Mouse (Mus musculus) ovary, adult 18-20 months (tissue): ENCODE measurements at regions not wholly inside any gene's neighbourhood (a gene's known extent, or its start where the extent isn't known, plus 50 kb on each side); places are given as distances from the start of the nearest gene placed in this dataset.

Experiments used
- DNase-seq: peaks from one replicate; pipeline ENCODE4 v3.0.0; 2022; ENCODE audit warnings: low spot score, mixed read lengths

DNA sequence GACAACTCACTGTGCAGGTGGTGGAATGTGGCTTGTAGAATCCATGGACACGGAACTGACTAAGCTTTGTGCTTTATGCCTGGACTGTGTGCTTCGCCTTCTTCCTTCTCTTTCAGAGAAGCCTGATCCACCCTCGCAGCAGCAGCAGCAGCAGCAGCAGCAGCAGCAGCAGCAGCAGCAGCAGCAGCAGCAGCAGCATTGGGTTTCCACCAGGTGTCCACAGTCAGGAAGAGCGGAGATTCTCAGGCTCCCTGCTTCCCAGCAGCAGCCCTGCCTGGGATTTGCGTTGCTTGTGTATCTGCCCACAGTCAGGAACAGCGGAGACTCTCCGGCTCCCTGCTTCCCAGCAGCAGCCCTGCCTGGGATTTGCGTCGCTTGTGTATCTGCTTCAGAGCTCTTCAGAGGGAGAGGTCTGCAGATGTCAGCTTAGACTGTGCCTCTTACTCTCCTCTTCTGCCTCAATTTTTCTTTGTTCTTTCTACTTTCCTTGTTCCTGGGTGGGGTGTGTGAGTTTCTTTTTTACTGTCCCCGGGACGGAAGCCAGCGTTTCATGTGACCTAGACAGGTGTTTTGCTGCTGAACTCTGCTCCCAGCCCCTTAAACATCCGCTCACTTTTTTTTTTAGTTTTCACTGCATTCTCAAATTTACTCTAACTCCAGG, 168.1 kb upstream of the Olig3 start:
- DNase-seq, result no peak

DNA sequence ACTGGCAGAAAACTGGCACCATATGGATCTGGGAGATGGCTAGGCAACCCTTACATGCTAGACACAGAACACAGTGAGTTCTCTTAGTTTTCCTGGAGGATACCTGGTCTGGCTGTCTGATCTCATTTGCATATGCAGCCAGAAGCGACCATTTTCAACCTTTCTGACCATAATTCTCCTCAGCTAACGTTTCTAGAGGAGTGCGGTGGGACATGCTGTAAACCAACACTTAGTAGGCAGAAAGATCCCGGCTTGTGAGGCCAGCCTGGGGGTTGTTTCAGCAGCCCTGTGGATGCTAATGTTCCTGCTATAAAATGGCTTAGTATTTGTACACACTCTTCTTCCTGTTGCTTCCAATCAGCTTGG, 168.6 kb upstream of the Olig3 start:
- no peak for DNase-seq

DNA sequence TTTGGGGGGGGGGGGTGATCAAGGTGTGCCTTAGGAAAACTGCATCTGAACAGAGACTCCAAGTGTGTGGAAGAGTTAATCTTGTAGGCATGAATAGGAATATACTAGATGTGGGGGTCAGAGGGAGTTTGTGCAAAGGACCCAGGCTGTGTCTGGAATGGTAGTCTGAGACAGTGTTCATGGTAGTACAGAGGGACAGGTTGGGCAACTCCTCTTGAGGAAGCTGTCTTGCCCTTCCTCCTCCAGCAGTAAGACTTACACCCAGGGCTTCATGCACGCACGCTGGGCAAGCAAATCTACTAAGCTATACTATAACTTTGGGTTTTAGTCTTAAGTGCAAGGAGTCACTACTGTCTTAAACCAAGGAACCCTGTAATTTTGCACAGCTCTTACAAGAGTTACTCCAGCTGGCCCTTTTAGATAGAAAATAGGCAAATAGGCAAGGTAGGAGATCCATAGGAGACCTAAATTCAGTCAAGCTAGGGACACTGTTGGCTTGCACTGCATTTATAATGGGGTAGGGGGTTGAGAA, 169.2 kb upstream of the Olig3 start:
- DNase-seq, result no peak

DNA sequence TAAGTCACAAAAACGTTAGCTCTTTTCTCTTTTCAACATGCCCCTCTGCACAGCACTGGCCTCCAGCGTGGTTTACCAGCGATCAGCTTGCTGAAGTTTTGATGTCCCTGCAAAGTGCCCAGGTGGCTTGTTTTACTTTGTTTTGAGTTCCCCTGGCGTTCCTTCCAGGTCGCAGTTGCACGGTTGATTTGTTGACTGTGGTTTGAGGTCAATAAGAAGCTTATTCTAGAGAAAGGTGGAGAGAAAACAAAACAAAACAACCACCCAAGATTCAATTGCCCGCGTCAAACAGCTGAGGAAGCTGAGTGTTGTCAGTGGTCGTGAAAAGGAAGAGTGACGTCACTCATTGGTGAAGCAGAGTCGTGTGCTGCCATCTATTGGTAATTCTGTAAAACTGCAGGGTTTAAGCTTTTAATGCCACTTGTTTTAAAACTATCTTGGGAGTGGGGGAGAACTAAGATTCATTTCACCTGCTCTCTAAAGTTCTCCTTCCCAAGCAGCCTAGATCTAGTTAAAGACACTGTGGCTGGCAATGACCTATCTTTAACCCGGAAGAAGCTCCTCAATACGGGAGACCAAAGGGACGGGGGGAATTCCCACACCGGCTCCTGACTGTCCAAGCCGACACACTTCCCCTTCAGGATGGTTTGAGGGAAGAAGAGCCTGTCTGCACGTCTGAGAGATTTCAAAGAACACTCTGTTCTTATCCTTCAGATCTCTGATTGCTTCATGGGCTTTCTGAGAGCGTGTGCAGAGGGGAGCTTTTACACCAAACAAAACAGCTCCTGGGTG, 170.3 kb upstream of the Olig3 start:
- no peak for DNase-seq

DNA sequence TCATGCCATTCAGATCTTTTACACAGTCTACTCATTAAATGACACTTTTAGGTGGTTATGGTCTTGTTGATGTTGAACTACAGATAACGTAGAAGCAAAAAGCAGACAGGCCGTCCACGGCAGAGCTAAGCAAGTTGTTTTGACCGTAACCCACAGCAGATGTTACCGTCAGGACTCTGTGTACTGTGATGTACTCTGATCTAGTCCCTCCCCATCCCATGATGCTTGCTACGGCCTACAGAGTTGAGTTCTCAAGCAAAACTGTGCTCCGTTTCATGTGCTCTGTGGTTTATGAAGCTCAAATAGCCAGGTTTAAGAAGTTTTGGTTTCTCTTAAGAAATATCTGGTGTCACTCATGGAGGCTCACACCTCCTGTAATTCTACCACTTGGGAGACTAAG, 169.4 kb upstream of the Tnfaip3 start:
- no peak for DNase-seq

DNA sequence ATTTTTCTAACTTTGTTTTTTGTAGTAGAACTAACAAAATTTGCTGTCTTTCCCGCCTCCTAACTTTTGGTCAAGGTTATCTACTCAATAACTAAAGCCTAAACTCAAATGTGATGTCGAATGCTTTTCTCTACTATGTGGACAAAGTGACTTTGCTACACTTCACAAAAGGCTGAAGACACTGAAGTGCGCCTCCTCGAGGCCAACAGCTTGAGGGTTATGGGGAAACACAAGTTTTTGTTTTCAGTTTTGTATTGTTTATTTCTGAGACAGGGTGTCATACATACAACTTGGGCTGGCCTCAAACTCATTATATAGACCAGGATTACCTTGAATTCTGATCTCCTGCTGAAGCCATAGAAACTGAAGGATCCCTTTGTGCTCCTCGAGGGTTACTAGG, 162.4 kb upstream of the Tnfaip3 start:
- DNase-seq, result no peak

DNA sequence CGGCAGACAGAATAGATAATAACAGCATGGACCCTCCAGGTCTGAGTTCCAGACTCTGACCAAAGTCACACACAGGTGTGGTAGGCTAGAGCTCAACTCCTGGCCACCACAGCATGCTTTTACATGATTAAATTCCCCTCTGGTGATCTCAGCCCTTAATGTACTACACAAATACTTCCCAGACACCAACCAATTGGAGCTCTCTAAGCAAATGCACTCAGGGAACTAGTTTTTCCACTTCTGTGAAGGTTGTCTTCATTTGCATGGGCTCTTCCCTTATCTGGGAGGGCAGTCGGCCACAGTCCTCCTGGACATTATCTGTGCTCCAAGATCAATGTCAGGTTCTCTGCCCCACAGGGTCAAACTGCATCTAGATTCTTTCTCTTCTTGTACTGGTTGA, 162.0 kb upstream of the Tnfaip3 start:
- no peak for DNase-seq

DNA sequence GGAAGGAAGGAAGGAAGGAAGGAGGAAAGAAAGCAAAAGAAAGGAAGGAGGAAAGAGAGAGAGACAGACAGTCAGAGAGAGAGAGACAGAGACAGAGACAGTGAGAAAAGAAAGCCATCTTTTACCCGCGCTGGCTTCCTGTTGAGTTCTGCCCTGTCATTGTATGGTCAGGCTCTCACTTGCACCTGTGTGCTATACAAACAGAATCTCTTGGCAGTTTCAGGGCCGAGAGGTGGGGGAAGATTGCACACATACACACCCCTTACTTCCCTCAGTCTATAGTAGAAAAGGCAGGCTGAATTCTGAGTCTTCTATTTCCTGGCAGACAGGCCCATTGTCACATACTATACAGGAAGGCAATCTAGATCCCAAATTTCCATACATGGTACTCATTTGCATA, 160.8 kb upstream of the Tnfaip3 start:
- DNase-seq, result no peak

DNA sequence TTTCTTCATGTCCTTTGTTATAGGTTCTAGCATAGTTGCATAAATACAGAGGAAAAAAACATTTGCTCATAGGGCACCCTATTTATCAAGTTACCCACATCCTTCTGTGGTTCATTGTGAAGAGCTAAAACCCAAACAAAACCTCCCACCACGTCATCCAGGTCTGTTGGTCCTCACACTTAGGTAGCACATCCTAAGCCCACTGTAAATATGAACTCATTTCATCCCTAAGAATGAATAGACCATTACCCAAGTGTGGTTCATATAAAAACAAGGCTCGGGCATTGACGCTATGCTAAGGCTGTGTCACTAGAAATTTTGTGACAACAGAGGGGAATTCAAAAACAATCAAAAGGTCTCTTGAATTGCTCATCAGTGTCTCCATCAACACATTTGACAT, 156.4 kb upstream of the Tnfaip3 start:
- DNase-seq, result no peak

DNA sequence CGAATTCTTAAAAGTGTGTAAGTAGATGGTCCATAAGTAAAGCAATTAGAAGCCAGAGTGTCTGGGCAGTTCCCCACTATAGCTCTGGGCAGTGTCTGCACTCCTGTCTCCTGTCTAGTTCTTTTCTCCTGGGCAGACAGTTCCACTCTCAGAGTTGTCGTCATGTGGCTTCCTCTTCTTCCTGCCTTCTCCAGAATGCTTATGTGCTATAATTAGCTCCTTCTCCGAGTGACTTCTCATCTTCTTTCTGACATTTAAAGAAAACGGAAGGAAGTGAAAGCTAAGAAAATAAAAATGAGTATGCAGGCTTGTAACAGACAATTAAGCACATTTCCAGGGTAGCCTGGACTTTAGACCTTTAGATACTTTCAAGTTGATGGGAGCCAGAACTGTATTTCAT, 155.1 kb upstream of the Tnfaip3 start:
- no peak for DNase-seq

DNA sequence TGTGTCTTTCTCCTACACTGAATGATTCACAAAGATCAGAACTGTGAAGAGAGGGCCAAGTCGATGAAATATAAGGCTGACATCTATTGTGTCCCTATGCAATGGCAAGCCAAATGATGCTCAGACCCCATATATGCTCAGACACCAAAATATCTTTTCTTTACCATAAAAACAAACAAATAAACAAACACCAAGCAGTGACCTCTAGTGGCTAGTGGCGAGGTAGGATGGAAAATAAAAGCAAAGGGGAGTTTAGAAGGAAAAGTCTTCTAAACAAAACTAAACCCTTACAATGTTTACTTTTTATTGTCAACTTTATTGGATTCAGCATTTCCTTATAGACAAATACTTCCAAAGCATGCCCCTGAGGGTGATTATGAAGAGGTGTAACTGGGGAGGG, 153.8 kb upstream of the Tnfaip3 start:
- no peak for DNase-seq

DNA sequence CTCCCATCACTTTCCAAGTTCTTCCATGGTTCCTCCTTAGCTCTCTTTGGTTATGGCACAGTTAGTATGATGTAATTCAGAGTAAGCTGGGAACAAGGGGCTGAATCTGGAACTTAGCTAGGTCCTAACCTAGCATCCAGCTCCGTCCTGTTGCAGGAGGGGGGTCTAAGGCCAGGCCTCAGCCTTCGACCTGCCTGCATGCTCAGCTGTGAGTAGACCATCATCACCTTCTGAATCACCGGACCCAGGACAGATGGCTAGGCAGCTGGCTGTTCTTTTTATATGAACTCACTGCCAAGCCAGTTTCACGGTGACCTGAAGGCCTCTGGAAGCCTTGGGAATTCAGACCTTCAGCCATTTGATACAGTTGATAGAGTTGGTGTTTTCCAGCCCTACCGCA, 152.9 kb upstream of the Tnfaip3 start:
- DNase-seq, result no peak

DNA sequence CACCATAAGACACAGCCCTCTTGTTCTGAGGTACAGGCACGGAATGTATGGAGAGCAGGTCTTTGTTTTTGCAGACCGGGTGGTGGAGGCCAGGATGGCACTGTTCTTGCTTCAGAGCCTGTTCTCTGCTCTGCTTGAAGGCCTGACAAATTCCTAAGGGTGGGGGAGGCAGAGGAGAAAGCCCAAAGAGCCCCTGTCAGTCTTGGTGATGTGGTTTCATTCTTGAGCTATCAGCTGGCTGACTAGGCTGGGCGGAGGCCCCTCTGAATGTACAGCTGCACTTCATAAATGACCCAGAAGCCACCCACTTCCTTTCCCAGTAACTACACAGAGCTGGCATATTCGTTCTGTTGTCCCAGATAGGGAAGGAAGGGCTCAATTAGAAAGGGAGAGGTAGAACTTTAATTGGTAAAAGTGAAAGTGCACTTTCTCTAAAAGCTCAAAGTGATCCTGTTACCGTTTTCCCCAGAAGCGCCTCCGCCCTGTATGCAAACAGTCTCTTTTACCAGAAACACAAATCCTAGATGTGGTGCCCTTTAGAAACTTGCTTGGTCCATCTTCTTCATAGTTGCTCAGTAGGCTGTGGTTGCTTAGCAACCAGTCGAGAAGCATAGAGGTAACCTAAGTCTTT, 152.3 kb upstream of the Tnfaip3 start:
- DNase-seq, result no peak

DNA sequence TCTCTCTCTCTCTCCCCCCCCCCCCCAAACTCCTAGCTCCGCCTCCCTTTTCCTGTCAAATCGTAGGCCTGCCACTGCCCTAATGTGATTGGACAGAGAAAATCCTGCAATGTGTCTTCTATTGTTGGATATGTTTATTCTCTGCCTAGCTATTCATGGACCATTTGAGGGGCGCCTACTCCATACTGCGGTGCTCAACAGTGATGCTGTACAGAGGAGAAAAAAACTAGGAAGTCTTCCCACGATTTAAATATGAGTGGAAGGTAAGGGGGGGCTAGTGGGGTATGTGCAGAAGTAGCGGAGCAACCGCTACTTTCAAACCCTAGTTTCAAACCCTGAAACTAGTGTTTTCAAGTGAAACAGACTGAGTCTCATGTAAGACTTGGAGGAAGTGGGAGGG, 151.6 kb upstream of the Tnfaip3 start:
- DNase-seq, result no peak

DNA sequence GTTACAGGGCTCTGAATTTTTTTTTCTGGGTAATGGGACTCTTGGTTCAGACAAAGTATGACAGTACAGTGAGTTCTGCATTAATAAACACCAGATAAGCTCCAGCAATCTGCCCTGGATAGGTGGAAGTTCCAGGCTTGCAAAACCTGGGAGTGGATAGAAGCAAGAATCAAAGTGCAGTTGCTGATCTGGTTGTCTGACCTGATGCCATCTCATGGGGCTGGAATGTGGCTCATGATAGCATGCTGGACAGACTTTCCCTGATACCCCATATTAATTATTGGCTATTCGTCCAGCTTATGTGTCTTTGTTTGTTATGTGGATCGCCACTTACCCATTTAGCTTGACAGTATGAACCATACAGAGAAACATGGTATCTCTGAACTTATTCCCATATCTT, 146.6 kb upstream of the Tnfaip3 start:
- DNase-seq, result no peak

DNA sequence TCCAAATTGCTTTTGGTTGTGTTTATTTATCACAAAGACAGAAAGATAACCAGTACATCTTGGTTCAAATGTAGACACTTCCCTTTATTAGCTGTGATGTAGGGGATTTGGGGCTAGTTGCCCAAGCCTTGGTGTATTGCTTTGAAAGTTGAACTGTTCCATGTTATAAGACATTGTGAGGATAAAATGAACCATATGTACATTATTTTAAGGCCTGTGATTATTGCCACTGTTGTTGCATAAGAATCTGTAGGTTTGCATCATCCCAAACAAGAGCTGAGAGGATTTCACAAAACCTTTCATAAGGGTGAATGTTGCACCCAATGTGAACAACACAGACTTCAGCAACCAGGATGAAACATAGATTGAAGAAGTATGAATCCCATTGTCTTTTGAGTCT, 145.7 kb upstream of the Tnfaip3 start:
- DNase-seq, result no peak

DNA sequence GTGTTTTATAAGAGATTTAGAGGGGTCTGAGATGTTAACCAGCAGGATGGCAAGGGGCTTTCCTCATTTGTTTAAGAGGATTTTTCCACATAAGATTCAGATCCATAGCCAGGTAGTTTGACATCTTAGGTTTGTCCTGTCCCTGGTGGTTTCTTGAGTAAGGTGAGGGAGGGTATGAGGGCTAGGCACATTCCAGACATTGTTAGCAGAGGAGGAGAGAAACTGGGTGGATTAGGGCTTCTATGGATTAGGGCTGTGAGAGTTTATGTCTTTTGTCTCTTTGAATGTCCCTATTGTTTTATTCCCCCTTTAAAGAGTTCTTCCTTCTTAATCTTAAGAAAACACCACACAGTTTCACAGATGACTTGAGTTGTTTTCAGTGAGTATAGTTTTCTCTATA, 138.6 kb upstream of the Tnfaip3 start:
- no peak for DNase-seq

DNA sequence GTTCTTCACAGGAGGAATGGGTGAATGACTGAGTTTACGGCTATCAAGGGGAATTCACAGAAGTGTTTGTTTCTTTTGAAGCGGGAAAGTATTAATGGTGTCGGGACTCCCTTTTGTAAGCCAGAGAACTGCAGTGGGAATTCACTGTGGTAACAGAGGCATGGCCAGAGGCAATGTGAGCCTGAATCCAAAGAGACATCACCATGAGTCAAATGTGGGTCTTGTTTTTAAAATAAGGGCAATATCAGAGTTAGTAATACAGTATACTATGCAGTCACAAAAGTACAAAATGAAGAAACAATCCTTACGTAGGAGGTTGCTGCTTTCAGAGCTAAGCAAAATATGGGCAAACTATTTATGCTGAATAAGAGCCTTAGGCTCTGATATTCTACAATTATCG, 137.3 kb upstream of the Tnfaip3 start:
- DNase-seq, result no peak

DNA sequence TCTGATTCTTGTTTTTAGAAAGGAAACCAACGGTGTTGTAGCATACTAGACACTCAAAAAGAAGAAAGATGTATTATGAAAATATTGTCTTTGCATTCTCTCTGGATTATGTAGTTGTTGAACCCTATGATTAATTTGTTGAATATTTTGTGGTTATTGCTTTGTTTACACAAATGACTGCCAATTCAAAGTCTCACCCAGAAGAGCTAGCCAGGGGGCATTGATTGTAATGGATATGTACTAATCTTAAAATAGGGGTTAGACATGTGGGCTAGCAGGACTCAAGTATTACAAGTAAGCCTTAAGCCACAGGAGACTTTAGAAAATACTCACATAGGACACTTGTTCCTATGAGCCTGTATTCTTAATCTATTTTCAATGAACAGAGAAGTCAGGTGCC, 135.3 kb upstream of the Tnfaip3 start:
- DNase-seq, result no peak

DNA sequence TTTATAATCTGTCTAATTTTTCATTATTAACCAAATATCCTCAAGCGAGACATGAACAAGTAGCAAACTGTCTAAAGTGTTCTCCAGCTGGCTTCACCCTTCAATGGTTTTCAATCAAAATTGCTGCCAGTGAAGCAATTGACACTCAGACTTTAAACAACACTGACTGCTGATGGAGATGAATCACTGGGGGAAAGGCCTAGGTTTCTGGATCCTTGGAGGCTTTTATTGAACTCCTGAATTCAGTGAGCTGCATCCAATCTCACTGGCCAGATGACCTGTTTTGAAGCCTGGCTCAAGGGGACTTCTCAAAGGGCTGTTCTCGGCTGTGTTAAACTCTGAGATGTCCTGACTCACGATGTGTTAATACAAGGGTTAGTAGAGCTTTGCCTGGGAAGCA, 134.5 kb upstream of the Tnfaip3 start:
- DNase-seq, result no peak

DNA sequence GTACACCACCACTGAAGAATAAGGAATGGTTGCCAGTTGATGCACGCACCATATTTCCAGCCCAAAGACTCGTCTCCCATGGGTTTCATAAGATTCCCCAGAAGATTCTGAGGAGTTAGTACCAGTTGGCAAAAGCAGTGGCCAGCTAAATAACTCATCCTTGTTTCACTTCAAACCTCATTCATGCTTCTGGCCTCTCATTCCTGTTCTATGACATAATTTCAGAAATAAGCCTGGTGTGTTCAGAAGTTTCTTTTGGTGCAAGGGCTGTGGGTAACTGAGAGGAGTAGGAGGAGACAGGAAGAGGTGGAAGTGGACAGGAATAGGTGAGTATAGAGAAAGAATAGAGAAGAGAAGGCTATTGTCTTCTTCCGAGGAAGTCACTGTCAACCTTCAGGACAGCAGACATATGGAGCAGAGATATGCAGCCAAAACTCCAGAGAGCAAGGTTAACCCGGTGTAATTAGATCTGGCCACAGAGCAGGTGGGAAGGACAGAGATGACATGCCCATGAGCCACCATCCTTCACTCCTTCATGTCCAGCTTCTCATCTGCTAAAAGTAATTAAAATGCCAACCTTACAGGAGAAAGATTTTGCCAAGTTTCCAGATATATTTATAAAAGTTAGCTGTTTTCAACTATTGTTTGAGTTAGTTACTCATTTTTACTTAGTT, 133.9 kb upstream of the Tnfaip3 start:
- DNase-seq, result no peak

DNA sequence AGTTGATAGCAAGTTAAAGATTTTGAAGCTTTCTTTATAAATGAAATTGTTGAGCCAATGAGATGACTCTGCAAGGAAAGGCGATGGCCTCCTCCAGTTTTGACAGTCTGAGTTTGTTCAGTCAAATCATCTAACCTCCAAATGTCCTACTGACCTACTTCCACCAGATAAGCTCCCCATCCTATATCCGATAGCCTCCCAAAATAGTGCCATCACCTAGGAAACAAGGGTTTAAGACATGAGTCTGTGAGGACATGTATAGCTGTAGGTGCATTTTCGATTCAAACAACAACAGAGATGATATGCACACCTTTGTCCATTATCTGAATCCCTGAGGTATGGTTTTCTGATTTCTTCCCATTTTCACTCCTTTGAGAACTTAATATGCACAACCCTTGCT, 126.0 kb upstream of the Tnfaip3 start:
- DNase-seq, result no peak

DNA sequence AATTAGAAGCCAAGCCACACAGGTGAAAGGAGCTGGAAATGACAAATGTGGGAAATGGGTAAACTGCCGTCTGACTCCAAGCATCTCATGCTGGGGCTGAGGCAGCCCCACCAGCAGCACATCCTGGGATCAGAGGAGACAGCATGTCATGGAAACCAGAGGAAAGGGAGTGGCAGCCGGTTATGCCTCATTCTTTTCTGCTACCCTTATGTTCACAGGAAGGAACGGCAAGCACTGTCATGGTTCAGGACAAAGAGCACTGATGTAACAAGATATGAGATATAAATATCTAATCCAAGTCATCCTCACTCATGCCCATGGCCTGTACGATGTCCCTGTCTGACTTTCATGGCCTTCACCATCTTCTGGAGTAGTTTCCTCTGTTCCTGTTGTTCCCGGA, 125.2 kb upstream of the Tnfaip3 start:
- no peak for DNase-seq
